ENCODE assay signal across 49 mouse cellular contexts in the genomic region with DNA sequence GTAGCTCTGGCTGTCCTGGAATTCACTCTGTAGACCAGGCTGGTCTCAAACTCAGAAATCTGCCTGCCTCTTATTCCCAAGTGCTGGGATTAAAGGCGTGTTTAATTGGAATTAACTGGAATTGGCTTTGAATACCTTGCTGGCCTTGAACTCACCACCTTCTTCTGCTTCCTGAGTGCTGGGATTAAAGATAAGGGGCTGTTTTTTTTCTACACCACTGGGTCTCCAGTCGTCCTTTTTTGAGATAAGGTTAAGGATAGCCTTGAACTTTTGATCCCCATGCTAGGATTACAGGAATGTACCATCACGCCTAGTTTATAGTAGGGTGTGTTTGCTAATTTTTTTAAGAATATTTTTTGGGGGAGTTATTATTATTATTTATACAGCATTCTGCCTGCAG. TPM values are rescaled to one million over a fixed set of nuclear protein-coding genes. Genes with fewer than 3 reads are reported as not detected.
"Had no signal": no experiment of that assay in that cellular context is flagged by ENCODE, and none has a peak within 500 bp of the region (broad histone marks: within the 10 kb centered on the region; RNA-seq: fewer than 3 reads in every experiment).

No protein-coding gene starts in this region.

- H3K27me3 ChIP-seq: heart, embryonic 12.5 days; heart, embryonic 13.5 days; heart, embryonic 15.5 days; hindbrain, embryonic 12.5 days; hindbrain, embryonic 13.5 days; hindbrain, embryonic 15.5 days; intestine, embryonic 15.5 days; kidney, embryonic 15.5 days had no signal

- H3K4me2 ChIP-seq: heart, embryonic 12.5 days; heart, embryonic 13.5 days; heart, embryonic 15.5 days; hindbrain, embryonic 12.5 days; hindbrain, embryonic 13.5 days; hindbrain, embryonic 14.5 days; hindbrain, embryonic 15.5 days; intestine, embryonic 15.5 days; kidney, embryonic 15.5 days had no signal

- H3K9me3 ChIP-seq: heart, embryonic 13.5 days; heart, embryonic 15.5 days; hindbrain, embryonic 10.5 days; hindbrain, embryonic 12.5 days; hindbrain, embryonic 13.5 days; hindbrain, embryonic 15.5 days; intestine, embryonic 15.5 days; kidney, embryonic 15.5 days had no signal

- H3K27ac ChIP-seq: heart, embryonic 13.5 days; heart, embryonic 15.5 days; hindbrain, embryonic 10.5 days; hindbrain, embryonic 12.5 days; hindbrain, embryonic 13.5 days; hindbrain, embryonic 14.5 days; hindbrain, embryonic 15.5 days; intestine, embryonic 15.5 days; kidney, embryonic 15.5 days; kidney, postnatal 0 days; layer of hippocampus, adult 2 months; left cerebral cortex, adult 2 months had no signal

- H3K9ac ChIP-seq: heart, embryonic 12.5 days; heart, embryonic 13.5 days; heart, embryonic 15.5 days; hindbrain, embryonic 12.5 days; hindbrain, embryonic 13.5 days; hindbrain, embryonic 14.5 days; hindbrain, embryonic 15.5 days; intestine, embryonic 15.5 days; kidney, embryonic 15.5 days had no signal

- H3K4me3 ChIP-seq: heart, embryonic 12.5 days; heart, embryonic 13.5 days; heart, embryonic 15.5 days; hindbrain, embryonic 10.5 days; hindbrain, embryonic 12.5 days; hindbrain, embryonic 13.5 days; hindbrain, embryonic 15.5 days; intestine, embryonic 15.5 days; kidney, embryonic 15.5 days; layer of hippocampus, adult 2 months; left cerebral cortex, adult 2 months had no signal

- DNase-seq: heart, postnatal 10 days; heart, postnatal 14 days; heart, postnatal 36 days; heart, postnatal 4 days; kidney, adult 11 months; kidney, adult 18-20 months; kidney, adult 2 months; kidney, adult 8-10 months; kidney, adult 9 months; kidney, postnatal 10 days; kidney, postnatal 14 days; kidney, postnatal 25 days; kidney, postnatal 36 days; kidney, postnatal 4 days; layer of hippocampus, adult 9-11 months; layer of hippocampus, postnatal 36 days had no signal

- ATAC-seq: hindbrain, embryonic 16.5 days; inflammation-experienced regulatory T-cells, adult 6 months; intestine, embryonic 15.5 days; intestine, embryonic 16.5 days; intestine, postnatal 0 days had no signal

- H3K4me1 ChIP-seq: hindbrain, embryonic 10.5 days; hindbrain, embryonic 12.5 days; hindbrain, embryonic 13.5 days; hindbrain, embryonic 15.5 days; intestine, embryonic 15.5 days; kidney, embryonic 15.5 days had no signal

RNA-seq across cellular contexts. Expression of gene Hcrt, which starts 15.3 kb away (rescaled TPM):
- total RNA-seq: heart, postnatal 10 days; heart, postnatal 14 days; heart, postnatal 25 days; heart, postnatal 36 days; heart, postnatal 4 days; hematopoietic stem cell, adult 5-6 weeks; layer of hippocampus, adult 18-20 months; layer of hippocampus, adult 2 months; layer of hippocampus, adult 8-10 months; layer of hippocampus, postnatal 14 days; layer of hippocampus, postnatal 25 days; layer of hippocampus, postnatal 36 days; left cerebral cortex, adult 18-20 months; left cerebral cortex, adult 2 months; left cerebral cortex, adult 8-10 months had no signal
- polyA plus RNA-seq: heart, embryonic 12.5 days; heart, embryonic 13.5 days; heart, embryonic 14.5 days; heart, embryonic 15.5 days; heart, embryonic 16.5 days; heart, postnatal 0 days; hindbrain, embryonic 10.5 days; hindbrain, embryonic 11.5 days; hindbrain, embryonic 12.5 days; hindbrain, embryonic 14.5 days; inflammation-experienced regulatory T-cells, adult 6 months; intestine, embryonic 14.5 days; intestine, embryonic 15.5 days; intestine, embryonic 16.5 days; intestine, postnatal 0 days; kidney, adult 2 months; kidney, embryonic 14.5 days; kidney, embryonic 15.5 days; kidney, embryonic 16.5 days; kidney, postnatal 0 days; large intestine, adult 2 months had no signal

RNA-seq across cellular contexts. Expression of gene Kcnh4, which starts 18.3 kb away (rescaled TPM):
- total RNA-seq: heart, postnatal 10 days; heart, postnatal 14 days; heart, postnatal 25 days; heart, postnatal 36 days; heart, postnatal 4 days; hematopoietic stem cell, adult 5-6 weeks had no signal
- polyA plus RNA-seq: heart, embryonic 12.5 days; heart, embryonic 13.5 days; heart, embryonic 14.5 days; heart, embryonic 15.5 days; heart, embryonic 16.5 days; heart, postnatal 0 days; kidney, embryonic 14.5 days; kidney, embryonic 16.5 days; kidney, postnatal 0 days had no signal
